Mouse (Mus musculus) CH12.LX (cell line): ENCODE measurements at regions not wholly inside any gene's neighbourhood (a gene's known extent, or its start where the extent isn't known, plus 50 kb on each side); places are given as distances from the start of the nearest gene placed in this dataset.

Experiments used
- DNase-seq: peaks from one replicate; pipeline ENCODE4 v3.0.0-alpha.2; 2013; ENCODE audit errors: extremely low read depth
- H3K27ac ChIP-seq: 2 replicates; pipeline ENCODE4 v1.5.1; 2012; ENCODE audit warnings: low read depth, mild to moderate bottlenecking, control low read depth, moderate library complexity; ENCODE audit not compliant: insufficient read depth
- H3K27me3 ChIP-seq: replicated peaks from 2 replicates; pipeline ENCODE3; 2012; ENCODE audit warnings: inconsistent platforms
- H3K36me3 ChIP-seq, 2 experiments: replicated peaks in 1 of 2; 2 replicates each; pipeline versions ENCODE3 to v1.6.1; 2012; ENCODE audit warnings: inconsistent platforms in 1 of 2, low read length in 1 of 2, mild to moderate bottlenecking in 1 of 2, mixed read lengths in 1 of 2, moderate library complexity in 1 of 2; ENCODE audit not compliant: control insufficient read depth in 1 of 2, insufficient read depth in 1 of 2
- H3K4me1 ChIP-seq, 2 experiments: 2 replicates each; pipeline ENCODE4 v1.6.1; 2012; ENCODE audit warnings: inconsistent platforms in 1 of 2, moderate library complexity in 1 of 2; ENCODE audit not compliant: insufficient read depth in 2 of 2, control insufficient read depth in 1 of 2
- H3K4me2 ChIP-seq: 2 replicates; pipeline ENCODE4 v1.6.1; 2012; ENCODE audit warnings: low read depth, mild to moderate bottlenecking, control low read depth; ENCODE audit not compliant: poor library complexity, insufficient read depth, severe bottlenecking
- H3K4me3 ChIP-seq, 3 experiments: fragments of 150-350 bp in 1 of 3; sonication (generic) in 1 of 3; replicated peaks in 1 of 3; 2 replicates each; pipeline versions ENCODE3 to v1.5.1; 2011 to 2012; ENCODE audit warnings: low read depth in 2 of 3, low read length in 2 of 3, mild to moderate bottlenecking in 2 of 3, moderate library complexity in 2 of 3, control low read depth in 1 of 3, improper control_type of control experiment in 1 of 3, inconsistent platforms in 1 of 3, mixed read lengths in 1 of 3; ENCODE audit not compliant: poor library complexity in 1 of 3
- H3K79me2 ChIP-seq: replicated peaks from 2 replicates; pipeline ENCODE4 v1.6.1; 2012; ENCODE audit warnings: mild to moderate bottlenecking, moderate library complexity; ENCODE audit not compliant: control insufficient read depth, poor library complexity, insufficient read depth, severe bottlenecking; ENCODE audit errors: extremely low read depth
- H3K9ac ChIP-seq: 2 replicates; pipeline ENCODE4 v1.6.1; 2012; ENCODE audit warnings: low read depth, mild to moderate bottlenecking, control low read depth, moderate library complexity; ENCODE audit not compliant: insufficient read depth
- H3K9me3 ChIP-seq: replicated peaks from 2 replicates; pipeline ENCODE3; 2012; ENCODE audit warnings: low read length, inconsistent platforms, mixed read lengths
- ELF1 ChIP-seq: IDR thresholded peaks from 2 replicates; pipeline ENCODE4 v1.6.1; 2014; ENCODE audit warnings: low read depth, mild to moderate bottlenecking, inconsistent platforms, low read length, improper control_type of control experiment
- ETS1 ChIP-seq: conservative IDR thresholded peaks from 2 replicates; pipeline ENCODE4 v1.6.1; 2012; ENCODE audit warnings: low read depth, mild to moderate bottlenecking, inconsistent platforms, low read length, improper control_type of control experiment, moderate library complexity
- GABPA ChIP-seq: IDR thresholded peaks from 2 replicates; pipeline ENCODE4 v1.6.1; 2012; ENCODE audit warnings: low read depth, low read length, improper control_type of control experiment, inconsistent platforms; ENCODE audit not compliant: insufficient replicate concordance
- HCFC1 ChIP-seq: IDR thresholded peaks from 2 replicates; pipeline ENCODE4 v1.6.1; 2012; ENCODE audit warnings: low read depth, mild to moderate bottlenecking, inconsistent platforms, low read length, improper control_type of control experiment
- JUN ChIP-seq: IDR thresholded peaks from 2 replicates; pipeline ENCODE4 v1.6.1; 2011; ENCODE audit warnings: low read depth, mild to moderate bottlenecking, low read length, improper control_type of control experiment, moderate library complexity; ENCODE audit not compliant: insufficient read depth
- MEF2A ChIP-seq: IDR thresholded peaks from 2 replicates; pipeline ENCODE4 v1.6.1; 2014; ENCODE audit warnings: low read depth, mild to moderate bottlenecking, inconsistent platforms, low read length, improper control_type of control experiment, borderline replicate concordance
- MYC ChIP-seq: IDR thresholded peaks from 2 replicates; pipeline ENCODE4 v1.6.1; 2011; ENCODE audit warnings: low read depth, mild to moderate bottlenecking, improper control_type of control experiment, low read length
- NELFE ChIP-seq: IDR thresholded peaks from 2 replicates; pipeline ENCODE4 v1.6.1; 2011; ENCODE audit warnings: low read depth, low read length, improper control_type of control experiment
- RAD21 ChIP-seq: IDR thresholded peaks from 2 replicates; pipeline ENCODE4 v1.6.1; 2011; ENCODE audit warnings: low read depth, mild to moderate bottlenecking, low read length, improper control_type of control experiment, moderate library complexity
- TBP ChIP-seq: conservative IDR thresholded peaks from 2 replicates; pipeline ENCODE4 v1.6.1; 2011; ENCODE audit warnings: low read depth, low read length, improper control_type of control experiment
- UBTF ChIP-seq: IDR thresholded peaks from 2 replicates; pipeline ENCODE4 v1.6.1; 2012; ENCODE audit warnings: low read depth, mild to moderate bottlenecking, inconsistent platforms, low read length, improper control_type of control experiment, moderate library complexity
- USF1 ChIP-seq: IDR thresholded peaks from 2 replicates; pipeline ENCODE4 v1.6.1; 2014; ENCODE audit warnings: low read depth, mild to moderate bottlenecking, inconsistent platforms, low read length, improper control_type of control experiment
- ZC3H11A ChIP-seq: IDR thresholded peaks from 2 replicates; pipeline ENCODE4 v1.6.1; 2012; ENCODE audit warnings: low read depth, mild to moderate bottlenecking, inconsistent platforms, low read length, improper control_type of control experiment
- ZKSCAN1 ChIP-seq: IDR thresholded peaks from 2 replicates; pipeline ENCODE4 v1.6.1; 2012; ENCODE audit warnings: low read depth, inconsistent platforms, low read length, improper control_type of control experiment, borderline replicate concordance
- dilution Hi-C: fragments of 300-500 bp; cut with MboI; formaldehyde crosslinking; loops from 2 replicates; pipeline ENCODE4 v1.14.3; 2020; ENCODE audit warnings: low sequenced_read_pairs; ENCODE audit not compliant: extremely low pct_unique_long_range_greater_than_20kb, extremely low pct_ligation_motif_present
- in situ Hi-C: fragments of 300-500 bp; cut with MboI; formaldehyde crosslinking; loops from 3 replicates; pipeline ENCODE4 v1.14.3; 2019; ENCODE audit warnings: low sequenced_read_pairs, low pct_ligation_motif_present, low pct_unique_long_range_greater_than_20kb, mixed read lengths

GRCm38 (mm10) chr1:186478428-186479238, 227.2 kb downstream of the Tgfb2 start:
- Histone ChIP-seq H3K36me3 (no peaks in the 10 kb centered on the region), H3K79me2 (no peaks in the 10 kb centered on the region), H3K4me2 (no peak overlapping the region), H3K27me3 (no peaks in the 10 kb centered on the region), H3K4me3 (no peak overlapping the region), H3K9me3 (peaks cover 62% of the 10 kb centered on the region), H3K4me1 (no peaks in the 10 kb centered on the region), H3K27ac (no peak overlapping the region), H3K9ac (no peak overlapping the region)
- TF ChIP-seq JUN (no peak), USF1 (no peak), ZC3H11A (no peak), RAD21 (no peak), ELF1 (no peak), GABPA (no peak), UBTF (no peak), HCFC1 (no peak)
- dilution Hi-C loops (no loop called here), in situ Hi-C loops (no loop called here)
- DNase-seq = no peak

- no peak overlapping the region for H3K4me2 ChIP-seq
- no peaks in the 10 kb centered on the region for H3K36me3 ChIP-seq
- H3K79me2 ChIP-seq = no peaks in the 10 kb centered on the region
- dilution Hi-C loops = no loop called here
- no peak overlapping the region for H3K4me3 ChIP-seq
- TF ChIP-seq ZC3H11A (no peak), ETS1 (no peak), MYC (no peak), ZKSCAN1 (no peak), TBP (no peak), MEF2A (no peak), NELFE (no peak)
- no peaks in the 10 kb centered on the region for H3K4me1 ChIP-seq
- no peak for DNase-seq
- H3K9ac ChIP-seq = no peak overlapping the region
- H3K27ac ChIP-seq = no peak overlapping the region
- peaks cover 59% of the 10 kb centered on the region for H3K9me3 ChIP-seq
- no peaks in the 10 kb centered on the region for H3K27me3 ChIP-seq
- in situ Hi-C loops = no loop called here
Observed at GRCm38 (mm10) chr1:186474844-186475243, 230.9 kb downstream of the Tgfb2 start.
